Mouse (Mus musculus) midbrain, embryonic 16.5 days (tissue): Measurements from ENCODE around the gene Ccdc110. TPM values are rescaled to one million over a fixed set of nuclear protein-coding genes. Genes with fewer than 3 reads are reported as not detected.

Source experiments
- ATAC-seq: fragments of 200-750 bp; cut with Nextera tagmentation; 2 replicates; pipeline ENCODE4 v1.8.0; 2017; ENCODE audit warnings: moderate TSS enrichment
- H3K27ac ChIP-seq: fragments of 300-500 bp; sonication (generic); 2 replicates; pipeline ENCODE4 v1.5.1; 2014; ENCODE audit warnings: mild to moderate bottlenecking, low read length, mixed read lengths
- H3K27me3 ChIP-seq: fragments of 300-500 bp; sonication (generic); 2 replicates; pipeline ENCODE4 v1.6.1; 2014; ENCODE audit warnings: low read depth, low read length, mixed read lengths; ENCODE audit not compliant: control insufficient read depth, insufficient read depth
- H3K36me3 ChIP-seq: fragments of 300-500 bp; sonication (generic); 2 replicates; pipeline ENCODE4 v1.6.1; 2014; ENCODE audit warnings: mild to moderate bottlenecking, low read length, moderate library complexity, mixed read lengths; ENCODE audit not compliant: control insufficient read depth, insufficient read depth
- H3K4me1 ChIP-seq: fragments of 300-500 bp; sonication (generic); 2 replicates; pipeline ENCODE4 v1.6.1; 2014; ENCODE audit warnings: mild to moderate bottlenecking, low read length, mixed read lengths; ENCODE audit not compliant: control insufficient read depth, insufficient read depth
- H3K4me2 ChIP-seq: fragments of 300-500 bp; sonication (generic); 2 replicates; pipeline ENCODE4 v1.6.1; 2014; ENCODE audit warnings: mild to moderate bottlenecking, low read length, mixed read lengths
- H3K4me3 ChIP-seq: fragments of 300-500 bp; sonication (generic); 2 replicates; pipeline ENCODE4 v1.5.1; 2014; ENCODE audit warnings: low read depth, mild to moderate bottlenecking, low read length, moderate library complexity, mixed read lengths
- H3K9ac ChIP-seq: fragments of 300-500 bp; sonication (generic); 2 replicates; pipeline ENCODE4 v1.6.1; 2014; ENCODE audit warnings: low read depth, low read length, mixed read lengths
- H3K9me3 ChIP-seq: fragments of 300-500 bp; sonication (generic); replicated peaks from 2 replicates; pipeline ENCODE4 v1.6.1; 2014; ENCODE audit warnings: mild to moderate bottlenecking, low read length, mixed read lengths; ENCODE audit not compliant: control insufficient read depth, poor library complexity, severe bottlenecking
- WGBS: fragments of 180-500 bp; shearing (Covaris S2); extraction: QIAGEN DNeasy Blood & Tissue Kit; methylation state at CpG from one replicate; pipeline ENCODE4 v1.1.7; 2014; 5-methylcytosine and 5-hydroxymethylcytosine counted together
- polyA plus RNA-seq: library from polyadenylated mRNA; unstranded; fragments of >200 nt; fragmentation: Nextera tagmentation; extraction: Ambion mirVana; gene quantifications from 2 replicates; pipeline ENCODE4 v1.2.1, GENCODE M21; 2015

The Ccdc110 gene
- polyA plus RNA-seq, 1 experiment from 2014 or later, result 0.10 TPM

- Histone ChIP-seq H3K27ac (no peak overlapping the region), H3K9me3 (no peaks in the 10 kb centered on the region), H3K4me2 (no peak overlapping the region), H3K4me1 (no peaks in the 10 kb centered on the region), H3K4me3 (no peak overlapping the region), H3K36me3 (no peaks in the 10 kb centered on the region), H3K9ac (no peak overlapping the region), H3K27me3 (no peaks in the 10 kb centered on the region)
- WGBS, result 51% methylated on average over 2 of the region's 2 CpGs
- ATAC-seq, result no peak
These were observed 16.2 kb downstream of the Ccdc110 start for GRCm38 (mm10) chr8:45950622-45951021.

GRCm38 (mm10) chr8:45970894-45971293 is 36.5 kb downstream of the Ccdc110 start:
- H3K4me1 ChIP-seq, result peaks cover 6% of the 10 kb centered on the region
- no peaks in the 10 kb centered on the region; the same call in 1 of the 2 replicates for H3K36me3 ChIP-seq
- H3K4me2 ChIP-seq, result no peak overlapping the region
- H3K9ac ChIP-seq, result no peak overlapping the region
- H3K27me3 ChIP-seq, result no peaks in the 10 kb centered on the region
- no peak overlapping the region for H3K4me3 ChIP-seq
- no peak overlapping the region for H3K27ac ChIP-seq
- ATAC-seq, result no peak
- WGBS, result 96% methylated on average over 12 of the region's 12 CpGs
- H3K9me3 ChIP-seq, result no peaks in the 10 kb centered on the region; the same call in 1 of the 2 replicates

GRCm38 (mm10) chr8:45973988-45974505 is 39.6 kb downstream of the Ccdc110 start:
- Histone ChIP-seq H3K27ac (no peak overlapping the region), H3K4me3 (no peak overlapping the region), H3K9me3 (no peaks in the 10 kb centered on the region; the same call in 1 of the 2 replicates), H3K4me2 (no peak overlapping the region; the same call in 1 of the 2 replicates), H3K4me1 (peaks cover 10% of the 10 kb centered on the region), H3K27me3 (no peaks in the 10 kb centered on the region), H3K36me3 (no peaks in the 10 kb centered on the region; the same call in 1 of the 2 replicates), H3K9ac (no peak overlapping the region)
- 68% methylated on average over 8 of the region's 8 CpGs for WGBS
- ATAC-seq, result no peak

- H3K4me1 ChIP-seq, result peaks cover 10% of the 10 kb centered on the region
- H3K27ac ChIP-seq, result peak within 1 kb of the TSS; percentile 85
- ATAC-seq, result peak; percentile 99
- no peaks in the 10 kb centered on the region; the same call in 1 of the 2 replicates for H3K36me3 ChIP-seq
- under 1% methylated on average over 57 of the region's 57 CpGs for WGBS
- peak within 1 kb of the TSS; percentile 73 for H3K9ac ChIP-seq
- no peaks in the 10 kb centered on the region for H3K27me3 ChIP-seq
- peak within 1 kb of the TSS; percentile 63 for H3K4me3 ChIP-seq
- no peaks in the 10 kb centered on the region; the same call in 1 of the 2 replicates for H3K9me3 ChIP-seq
- H3K4me2 ChIP-seq, result peak within 1 kb of the TSS; percentile 75
These were observed 40.9 kb downstream of the Ccdc110 start, which contains the start of the genes 1700029J07Rik and Ufsp2 for GRCm38 (mm10) chr8:45975126-45975836. 1700029J07Rik (minus strand) TSS chr8:45975252. Ufsp2 (plus strand) TSS chr8:45975528.

GRCm38 (mm10) chr8:45975837-45976468 is 41.5 kb downstream of the Ccdc110 start:
- Histone ChIP-seq H3K4me1 (peaks cover 10% of the 10 kb centered on the region), H3K9me3 (no peaks in the 10 kb centered on the region; the same call in 1 of the 2 replicates), H3K36me3 (peaks cover 3% of the 10 kb centered on the region), H3K9ac (peak overlapping the region; percentile 72), H3K4me3 (peak overlapping the region; percentile 63), H3K27ac (no peak overlapping the region), H3K27me3 (no peaks in the 10 kb centered on the region), H3K4me2 (peak overlapping the region; percentile 72)
- ATAC-seq, result no peak
- 72% methylated on average over 11 of the region's 11 CpGs for WGBS

- H3K4me3 ChIP-seq, result no peak overlapping the region
- WGBS, result 90% methylated on average over 3 of the region's 3 CpGs
- no peak overlapping the region for H3K9ac ChIP-seq
- peaks cover 16% of the 10 kb centered on the region for H3K36me3 ChIP-seq
- no peaks in the 10 kb centered on the region for H3K9me3 ChIP-seq
- no peaks in the 10 kb centered on the region for H3K4me1 ChIP-seq
- ATAC-seq, result no peak
- H3K27ac ChIP-seq, result no peak overlapping the region
- no peaks in the 10 kb centered on the region for H3K27me3 ChIP-seq
- H3K4me2 ChIP-seq, result no peak overlapping the region
These were observed 52.2 kb downstream of the Ccdc110 start for GRCm38 (mm10) chr8:45986665-45987064.

GRCm38 (mm10) chr8:45988189-45988588 is 53.8 kb downstream of the Ccdc110 start:
- Histone ChIP-seq H3K27me3 (no peaks in the 10 kb centered on the region), H3K27ac (no peak overlapping the region), H3K9ac (no peak overlapping the region), H3K36me3 (peaks cover 13% of the 10 kb centered on the region), H3K9me3 (no peaks in the 10 kb centered on the region), H3K4me3 (no peak overlapping the region), H3K4me1 (no peaks in the 10 kb centered on the region), H3K4me2 (no peak overlapping the region)
- WGBS, result 69% methylated on average over 2 of the region's 2 CpGs
- no peak for ATAC-seq

GRCm38 (mm10) chr8:45990631-45991310 is 56.4 kb downstream of the Ccdc110 start:
- Histone ChIP-seq H3K9ac (no peak overlapping the region), H3K27ac (no peak overlapping the region), H3K9me3 (no peaks in the 10 kb centered on the region), H3K4me2 (no peak overlapping the region), H3K4me3 (no peak overlapping the region), H3K36me3 (peaks cover 19% of the 10 kb centered on the region), H3K4me1 (no peaks in the 10 kb centered on the region), H3K27me3 (no peaks in the 10 kb centered on the region)
- 93% methylated on average over 4 of the region's 4 CpGs for WGBS
- ATAC-seq, result no peak
